Mouse (Mus musculus): Measurements from ENCODE around the gene Mvb12b.
A peak's percentile ranks its signal among the peaks of the same experiment; 100 is the strongest.

Gene Mvb12b

DNA sequence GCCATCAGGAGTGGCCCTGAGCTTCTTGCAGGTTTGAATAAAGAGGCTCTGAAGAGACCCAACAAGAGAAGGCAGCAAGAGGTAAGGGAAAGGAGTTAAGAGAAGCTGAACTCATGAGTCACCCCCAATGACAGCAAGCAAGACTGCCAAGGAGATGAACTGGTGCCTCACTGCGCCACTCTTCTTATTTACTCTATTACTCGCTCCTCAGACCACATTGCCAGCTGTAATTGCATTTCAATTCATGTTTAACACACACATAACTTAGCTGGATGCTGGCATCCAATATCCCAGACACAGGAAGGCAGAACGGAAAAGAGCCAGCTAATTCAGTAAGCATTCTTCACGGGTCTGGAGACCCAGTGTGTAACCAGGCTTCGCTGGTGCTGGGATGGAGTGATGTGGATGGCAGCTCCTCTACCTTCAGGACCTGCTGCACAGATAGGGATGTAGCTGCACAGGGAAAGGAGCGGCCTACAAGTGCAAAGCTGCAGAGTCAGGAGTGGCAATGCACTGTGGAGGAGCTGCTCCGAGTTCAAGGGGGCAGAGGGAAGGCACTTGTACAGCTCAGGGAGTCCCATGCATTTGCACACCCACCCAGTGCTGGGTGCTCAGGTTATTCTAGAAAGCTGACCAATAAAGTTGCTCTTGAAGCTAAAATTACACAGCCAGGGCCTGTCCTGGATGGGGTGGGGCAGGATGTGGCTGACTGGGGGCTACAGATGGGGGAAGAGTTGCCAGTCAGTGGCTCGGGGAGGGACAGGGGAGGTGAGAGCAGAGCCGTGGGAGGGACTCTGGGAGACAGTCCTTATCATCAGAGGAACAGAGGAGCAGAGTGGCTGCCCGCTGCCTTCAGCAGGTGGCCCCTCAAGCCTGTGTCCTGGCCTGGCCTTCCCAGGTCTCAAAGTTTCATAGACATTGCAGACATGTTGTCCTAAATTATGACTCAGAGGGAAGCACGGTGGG, 34.5 kb downstream of the Mvb12b start:
- DNase-seq (ENCODE audit: low spot score): peak; percentile 44

DNA sequence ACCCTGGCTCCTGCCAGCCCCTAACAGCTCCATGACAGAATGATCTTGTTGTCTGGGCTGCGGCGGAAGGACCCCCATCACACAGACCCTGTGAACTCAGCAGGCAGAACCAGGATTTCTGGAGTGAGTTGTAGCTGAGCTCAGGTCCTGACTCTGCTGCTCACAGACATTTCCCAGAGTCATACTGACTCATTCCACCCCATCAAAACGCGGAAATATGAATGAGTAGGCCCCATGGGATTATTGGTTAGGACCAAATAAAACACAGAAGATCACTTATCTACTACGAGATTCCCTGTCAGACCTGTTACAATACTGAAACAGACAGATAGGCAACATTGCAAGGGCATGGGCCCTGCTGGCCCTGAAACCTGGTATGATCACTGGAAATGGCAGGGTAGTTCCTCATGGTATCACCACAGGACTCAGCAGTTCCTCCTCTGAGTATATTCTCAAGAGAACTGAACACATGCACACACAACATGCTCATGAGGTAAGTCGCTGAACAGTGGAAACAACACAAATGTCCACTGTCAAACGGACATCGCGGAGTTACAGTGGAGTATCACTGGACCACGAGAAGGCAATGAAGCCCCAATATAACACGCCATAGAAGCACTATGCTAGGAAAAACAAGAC, 40.4 kb downstream of the Mvb12b start:
- DNase-seq (ENCODE audit: low spot score): no peak

- DNase-seq (ENCODE audit: low spot score): no peak
Measured at GRCm38 (mm10) chr2:33846635-33847034, 41.1 kb downstream of the Mvb12b start.

GRCm38 (mm10) chr2:33843642-33844041, 44.1 kb downstream of the Mvb12b start:
- DNase-seq (ENCODE audit: low spot score): peak; percentile 30

DNA sequence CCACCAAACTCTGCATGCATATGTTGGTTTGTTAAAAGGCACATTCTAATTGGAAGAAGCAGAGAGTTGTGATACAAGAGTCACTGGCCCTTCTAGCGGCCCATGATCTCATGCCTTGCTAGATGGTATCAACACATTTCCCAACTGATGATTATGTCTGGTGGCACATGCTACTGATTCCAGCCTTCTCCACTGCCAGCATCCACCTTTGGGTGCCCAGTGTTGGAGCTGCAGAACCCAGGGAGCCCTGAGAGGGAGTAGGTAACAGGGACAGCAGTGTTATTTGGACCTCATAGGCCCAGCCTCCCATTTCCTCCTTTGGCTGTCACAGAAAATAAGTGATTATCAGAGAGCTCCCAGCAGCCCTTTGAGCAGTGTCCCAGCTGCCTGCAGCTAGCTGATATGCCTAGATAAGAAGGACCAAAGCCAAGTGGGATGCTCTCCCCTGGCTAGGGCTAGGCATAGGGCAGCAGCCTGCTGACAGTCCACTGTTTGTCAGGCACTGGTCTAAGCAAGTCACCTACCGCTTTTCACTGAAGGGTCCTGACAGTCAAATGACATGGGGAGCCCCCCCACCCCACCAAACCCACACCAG, 44.7 kb downstream of the Mvb12b start:
- DNase-seq (ENCODE audit: low spot score): peak; percentile 45

DNA sequence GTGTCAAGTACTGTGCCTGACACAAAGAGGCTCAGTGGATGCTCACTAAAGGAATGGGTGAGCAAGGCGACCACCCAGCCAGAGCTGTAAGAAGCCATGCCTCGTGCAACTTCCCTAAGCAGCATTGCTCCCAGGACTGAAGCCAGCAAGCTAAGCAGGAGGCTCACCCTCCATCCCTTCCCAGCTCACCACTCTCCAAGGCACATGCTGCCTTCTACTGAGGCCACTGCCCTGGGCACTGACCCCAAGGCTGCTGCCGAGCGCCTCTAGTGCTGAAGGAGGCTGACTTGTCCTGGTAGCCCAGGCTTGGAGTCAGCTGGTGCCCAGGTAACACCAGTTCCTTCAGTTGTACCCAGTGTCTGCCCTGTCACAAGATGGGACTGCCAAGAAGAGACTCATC, 45.8 kb downstream of the Mvb12b start:
- DNase-seq (ENCODE audit: low spot score): no peak

DNA sequence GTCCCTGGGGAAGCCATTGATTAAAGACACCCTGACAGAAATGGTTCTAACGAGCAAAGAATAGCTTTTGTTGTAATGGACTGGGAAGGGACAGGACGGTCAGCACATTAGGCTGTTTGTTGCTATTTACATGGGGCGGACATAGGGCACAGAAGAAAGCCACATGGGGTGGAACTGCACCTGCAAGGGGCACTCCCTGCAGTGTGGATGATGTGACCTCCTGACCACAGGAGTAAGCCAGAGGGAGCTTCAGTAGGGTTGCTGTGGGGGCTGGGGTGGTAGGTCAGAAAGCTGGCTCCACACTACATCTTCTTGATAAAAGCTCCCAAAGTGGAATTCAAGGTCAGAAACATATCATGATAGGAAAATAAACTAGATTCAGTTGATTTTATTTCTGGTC, 47.3 kb downstream of the Mvb12b start:
- no peak for DNase-seq (ENCODE audit: low spot score)

DNA sequence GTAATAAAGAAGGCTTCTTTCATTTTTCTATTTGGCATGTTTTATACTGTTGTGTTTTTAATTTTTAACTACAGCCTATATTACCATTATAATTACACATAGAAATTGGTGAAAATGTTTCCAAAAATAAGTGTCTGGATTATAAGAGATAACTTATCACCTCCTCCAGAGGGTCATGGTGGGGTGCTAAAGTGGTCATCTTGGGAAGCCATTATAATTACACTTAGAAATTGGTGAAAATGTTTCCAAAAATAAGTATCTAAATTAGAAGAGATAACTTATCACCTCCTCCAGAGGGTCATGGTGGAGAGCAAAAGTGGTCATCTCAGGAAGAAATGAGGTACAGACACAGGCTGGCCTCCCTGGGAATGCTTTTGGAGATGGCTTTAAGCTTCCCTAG, 48.5 kb downstream of the Mvb12b start:
- no peak for DNase-seq (ENCODE audit: low spot score)

DNA sequence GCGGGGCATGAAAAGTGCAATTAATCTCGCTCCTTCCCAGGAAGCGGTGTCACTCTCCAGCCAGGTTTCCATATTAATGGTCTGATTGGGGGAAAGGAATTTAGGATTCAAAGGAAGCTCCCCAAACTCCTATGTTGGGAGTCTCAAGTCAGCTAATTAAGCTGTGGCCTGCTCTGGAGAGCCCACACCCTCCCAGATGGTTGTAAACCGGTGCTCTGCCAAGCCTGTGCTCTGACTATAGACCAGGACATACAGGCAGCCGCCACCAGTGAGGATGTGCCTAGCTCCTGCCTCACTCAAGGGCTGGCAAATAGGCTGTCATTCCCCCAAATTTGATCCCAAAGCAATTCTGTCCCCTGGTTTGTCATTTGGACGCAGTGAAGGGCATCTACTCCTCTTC, 50.4 kb downstream of the Mvb12b start:
- no peak for DNase-seq (ENCODE audit: low spot score)

GRCm38 (mm10) chr2:33836660-33837213, 51.0 kb downstream of the Mvb12b start:
- DNase-seq (ENCODE audit: low spot score): no peak

- DNase-seq (ENCODE audit: low spot score): no peak
Measured at GRCm38 (mm10) chr2:33835038-33835437, 52.7 kb downstream of the Mvb12b start.

- DNase-seq (ENCODE audit: low spot score): no peak
Measured at GRCm38 (mm10) chr2:33833902-33834301, 53.8 kb downstream of the Mvb12b start.

GRCm38 (mm10) chr2:33829870-33830269, 57.9 kb downstream of the Mvb12b start:
- DNase-seq (ENCODE audit: low spot score): no peak

DNA sequence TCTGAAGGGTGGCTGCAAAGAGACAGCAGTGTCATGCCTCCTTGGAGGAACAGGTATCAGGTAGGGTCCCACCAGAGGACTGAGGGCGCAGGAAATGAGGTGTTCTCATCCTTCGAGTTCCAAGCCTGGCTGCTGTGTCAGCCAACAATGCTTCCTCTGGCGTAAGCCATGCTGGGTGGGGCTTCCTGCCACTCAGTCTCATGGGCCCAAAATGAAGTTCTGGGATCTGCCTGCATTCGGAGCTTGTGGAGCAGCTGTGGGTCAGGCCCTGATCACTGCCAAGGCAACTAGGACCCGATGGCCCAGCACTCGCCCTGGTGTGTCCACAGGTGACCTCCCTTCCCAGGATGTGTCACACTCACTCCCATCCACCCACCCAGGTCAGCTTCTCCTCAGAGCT, 61.0 kb downstream of the Mvb12b start:
- no peak for DNase-seq (ENCODE audit: low spot score)

- no peak for DNase-seq (ENCODE audit: low spot score)
Measured at GRCm38 (mm10) chr2:33824935-33825514, 62.7 kb downstream of the Mvb12b start.

- DNase-seq (ENCODE audit: low spot score): peak; percentile 68
Measured at GRCm38 (mm10) chr2:33821677-33822607, 65.8 kb downstream of the Mvb12b start.

DNA sequence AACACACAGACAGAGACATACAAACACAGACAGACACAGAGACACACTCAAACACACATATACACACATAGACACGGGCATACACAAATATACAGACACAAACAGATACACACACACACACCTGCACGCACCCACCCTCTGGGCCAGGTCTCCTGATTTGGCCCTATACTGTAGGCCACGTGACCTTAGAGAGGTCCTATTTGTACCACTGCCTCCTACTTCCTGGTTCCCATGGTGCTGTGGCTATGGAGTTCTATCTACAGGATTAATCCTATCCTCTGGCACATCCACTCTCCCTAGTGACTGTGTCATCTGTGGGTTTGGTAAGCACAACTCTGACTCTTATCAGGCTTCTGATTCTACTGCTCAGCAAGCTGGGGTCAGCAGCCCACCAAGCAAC, 67.3 kb downstream of the Mvb12b start:
- no peak for DNase-seq (ENCODE audit: low spot score)

DNA sequence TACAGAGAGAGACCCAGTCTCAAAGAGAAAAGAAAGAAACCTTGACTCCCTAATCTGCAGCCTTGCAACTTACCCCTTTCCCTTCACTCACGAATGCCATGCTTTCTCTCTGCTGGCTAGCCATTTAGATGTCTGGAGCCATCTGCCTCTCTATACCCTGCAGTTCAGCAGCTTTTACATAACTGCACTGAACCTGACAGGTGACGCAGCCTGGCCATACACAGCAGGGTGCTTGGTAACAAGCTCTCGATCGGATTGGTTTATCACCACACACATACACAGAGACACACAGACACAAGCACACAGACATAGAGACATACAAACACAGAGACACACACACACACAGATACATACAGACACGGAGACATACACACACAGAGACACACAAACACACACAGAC, 67.7 kb downstream of the Mvb12b start:
- no peak for DNase-seq (ENCODE audit: low spot score)

- DNase-seq (ENCODE audit: low spot score): no peak
Measured at GRCm38 (mm10) chr2:33818385-33818784, 69.4 kb downstream of the Mvb12b start.

- no peak for DNase-seq (ENCODE audit: low spot score)
Measured at GRCm38 (mm10) chr2:33817663-33818346, 69.9 kb downstream of the Mvb12b start.

- DNase-seq (ENCODE audit: low spot score): no peak
Measured at GRCm38 (mm10) chr2:33817080-33817479, 70.7 kb downstream of the Mvb12b start.

Measured in yolk sac, embryonic 10.5 days (tissue).